ENCODE assay signal across 8 mouse cellular contexts in genomic region chr1:163994173-163994720, GRCm38 (mm10). TPM values are rescaled to one million over a fixed set of nuclear protein-coding genes. Genes with fewer than 3 reads are reported as not detected.
DNase-seq lines count a peak whose midpoint lies in the region; ATAC-seq and TF ChIP-seq lines count a peak whose summit lies in the region.

No protein-coding gene starts in this region.

- H3K27me3 ChIP-seq in embryonic facial prominence, embryonic 12.5 days, result no peaks in the 10 kb centered on the region
- no peaks in the 10 kb centered on the region for H3K27me3 ChIP-seq in intestine, embryonic 16.5 days (replicated peaks; ENCODE audit: control insufficient read depth, insufficient read depth, low read length)
- H3K27me3 ChIP-seq in neural tube, embryonic 12.5 days (replicated peaks), result no peaks in the 10 kb centered on the region

- peak overlapping the region; percentile 91 for H3K4me3 ChIP-seq in layer of hippocampus, adult 2 months
- peak overlapping the region; percentile 81 for H3K4me3 ChIP-seq in embryonic facial prominence, embryonic 12.5 days
- peak overlapping the region; percentile 76 for H3K4me3 ChIP-seq in intestine, embryonic 16.5 days (ENCODE audit: low read length)
- H3K4me3 ChIP-seq in neural tube, embryonic 12.5 days, result peak overlapping the region; percentile 73

- peak overlapping the region; percentile 69 for H3K4me2 ChIP-seq in embryonic facial prominence, embryonic 12.5 days (replicated peaks)
- peak overlapping the region; percentile 66 for H3K4me2 ChIP-seq in intestine, embryonic 16.5 days (ENCODE audit: low read depth, low read length)
- H3K4me2 ChIP-seq in neural tube, embryonic 12.5 days (replicated peaks), result peak overlapping the region; percentile 70

- WGBS in embryonic facial prominence, embryonic 12.5 days, result 1% methylated on average over 38 of the region's 38 CpGs
- WGBS in intestine, embryonic 16.5 days, result 2% methylated on average over 38 of the region's 38 CpGs
- under 1% methylated on average over 38 of the region's 38 CpGs for WGBS in neural tube, embryonic 12.5 days

- H3K27ac ChIP-seq in layer of hippocampus, adult 2 months, result no peak overlapping the region
- peak overlapping the region; percentile 54; the same call in 1 of the 2 replicates for H3K27ac ChIP-seq in embryonic facial prominence, embryonic 12.5 days
- no peak overlapping the region for H3K27ac ChIP-seq in intestine, embryonic 16.5 days (ENCODE audit: low read length)
- H3K27ac ChIP-seq in neural tube, embryonic 12.5 days, result no peak overlapping the region

- no peaks in the 10 kb centered on the region; the same call in 1 of the 2 replicates for H3K36me3 ChIP-seq in embryonic facial prominence, embryonic 12.5 days
- no peaks in the 10 kb centered on the region for H3K36me3 ChIP-seq in intestine, embryonic 16.5 days (ENCODE audit: control insufficient read depth, insufficient read depth, low read length)
- no peaks in the 10 kb centered on the region for H3K36me3 ChIP-seq in neural tube, embryonic 12.5 days

- peak overlapping the region; percentile 81 for H3K9ac ChIP-seq in embryonic facial prominence, embryonic 12.5 days
- H3K9ac ChIP-seq in intestine, embryonic 16.5 days (ENCODE audit: low read depth, low read length), result peak overlapping the region; percentile 71
- peak overlapping the region; percentile 69 for H3K9ac ChIP-seq in neural tube, embryonic 12.5 days

- ATAC-seq in embryonic facial prominence, embryonic 12.5 days (ENCODE audit: insufficient number of reproducible peaks, insufficient read depth, low FRiP score, low TSS enrichment), result peak; percentile 61
- ATAC-seq in intestine, embryonic 16.5 days, result peak; percentile 85
- peak; percentile 86 for ATAC-seq in neural tube, embryonic 12.5 days (ENCODE audit: low FRiP score, low read depth)

- no peaks in the 10 kb centered on the region for H3K4me1 ChIP-seq in embryonic facial prominence, embryonic 12.5 days
- no peaks in the 10 kb centered on the region; the same call in 1 of the 2 replicates for H3K4me1 ChIP-seq in intestine, embryonic 16.5 days (ENCODE audit: control insufficient read depth, insufficient read depth, low read length)
- H3K4me1 ChIP-seq in neural tube, embryonic 12.5 days, result peaks cover 4% of the 10 kb centered on the region; the same call in 1 of the 2 replicates

- TF ChIP-seq CTCF in layer of hippocampus, adult 2 months (conservative IDR thresholded peaks at IDR 0.05), result no peak

- DNase-seq in layer of hippocampus, adult 2 months (ENCODE audit: low spot score in 2 of 2), result no peak
- no peak for DNase-seq in layer of hippocampus, adult 11-12 months (ENCODE audit: low spot score)
- no peak for DNase-seq in T-cell, adult 2 months (ENCODE audit: low spot score)
- DNase-seq in layer of hippocampus, postnatal 10 days (ENCODE audit: low spot score in 2 of 2), result no peak
- DNase-seq in spleen, postnatal 10 days (ENCODE audit: low spot score in 2 of 2), result no peak

- no peaks in the 10 kb centered on the region for H3K9me3 ChIP-seq in embryonic facial prominence, embryonic 12.5 days
- no peaks in the 10 kb centered on the region for H3K9me3 ChIP-seq in intestine, embryonic 16.5 days (ENCODE audit: control insufficient read depth, low read length)
- H3K9me3 ChIP-seq in neural tube, embryonic 12.5 days, result no peaks in the 10 kb centered on the region

RNA-seq across cellular contexts. Expression of gene BC055324, which starts 0.3 kb away (rescaled TPM):
- total RNA-seq in layer of hippocampus, adult 2 months (2021), result under 1 TPM; 0.66 to 0.95 TPM
- polyA plus RNA-seq in embryonic facial prominence, embryonic 12.5 days (2016; fragmentation: Nextera tagmentation; extraction: Ambion mirVana), result 30.8 and 33.1 TPM in 2 replicates
- polyA plus RNA-seq in intestine, embryonic 16.5 days (2015; fragmentation: Nextera tagmentation; extraction: Ambion mirVana), result 12.6 and 13.9 TPM in 2 replicates
- 16.4 and 17.7 TPM in 2 replicates for polyA plus RNA-seq in neural tube, embryonic 12.5 days (2016; fragmentation: Nextera tagmentation; extraction: Ambion mirVana)
- total RNA-seq in layer of hippocampus, postnatal 10 days (2021), result 1 to 10 TPM; 2.0 to 2.3 TPM

RNA-seq across cellular contexts. Expression of gene Mettl18, which starts 0.4 kb away (rescaled TPM):
- 1 to 10 TPM; 6.9 to 7.8 TPM for total RNA-seq in layer of hippocampus, adult 2 months (2021)
- 9.2 and 10.3 TPM in 2 replicates for polyA plus RNA-seq in embryonic facial prominence, embryonic 12.5 days (2016; fragmentation: Nextera tagmentation; extraction: Ambion mirVana)
- polyA plus RNA-seq in intestine, embryonic 16.5 days (2015; fragmentation: Nextera tagmentation; extraction: Ambion mirVana), result 8.5 and 9.1 TPM in 2 replicates
- polyA plus RNA-seq in neural tube, embryonic 12.5 days (2016; fragmentation: Nextera tagmentation; extraction: Ambion mirVana), result 8.0 and 9.6 TPM in 2 replicates
- 1 to 10 TPM; 4.5 to 4.7 TPM for total RNA-seq in layer of hippocampus, postnatal 10 days (2021)

RNA-seq across cellular contexts. Expression of gene Sele, which starts 53.8 kb away (rescaled TPM):
- not detected for total RNA-seq in layer of hippocampus, adult 2 months (2021)
- not detected in 2 replicates for polyA plus RNA-seq in embryonic facial prominence, embryonic 12.5 days (2016; fragmentation: Nextera tagmentation; extraction: Ambion mirVana)
- polyA plus RNA-seq in intestine, embryonic 16.5 days (2015; fragmentation: Nextera tagmentation; extraction: Ambion mirVana), result 0.05 and 0.06 TPM in 2 replicates
- not detected in 2 replicates for polyA plus RNA-seq in neural tube, embryonic 12.5 days (2016; fragmentation: Nextera tagmentation; extraction: Ambion mirVana)
- total RNA-seq in layer of hippocampus, postnatal 10 days (2021), result not detected
